Mouse (Mus musculus): ENCODE measurements around the gene Acat2. TPM values are rescaled to one million over a fixed set of nuclear protein-coding genes. Genes with fewer than 3 reads are reported as not detected.
A peak's percentile ranks its signal among the peaks of the same experiment; 100 is the strongest.
"Not testable (repeated sequence)": the region's sequence is repeated elsewhere in the genome, so short reads cannot be mapped to it uniquely, and the experiment has no call there.

Acat2 gene
- total RNA-seq, 2 experiments from 2014 or later: 6.1 to 13.0 TPM

DNA sequence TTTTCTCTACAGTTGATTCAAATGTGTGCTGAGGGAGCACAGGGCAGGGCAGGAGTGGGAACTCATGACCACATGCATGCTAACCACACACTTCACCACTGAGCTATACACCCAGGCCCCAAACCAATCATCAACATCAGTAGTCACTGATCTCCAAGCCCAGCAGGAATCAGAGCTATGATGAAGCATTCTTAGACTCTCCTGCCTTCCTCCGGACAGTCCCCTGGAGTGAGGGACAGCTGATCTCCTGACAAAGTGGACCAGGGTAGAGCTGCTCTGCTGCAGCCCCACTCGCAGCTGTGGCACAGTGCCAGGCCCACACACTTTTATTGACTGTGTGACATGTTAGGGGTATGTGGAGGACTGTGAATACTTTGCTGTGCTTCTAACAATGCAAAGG lies 1.2 kb downstream of the Acat2 start:
- not testable (repeated sequence) for DNase-seq

GRCm38 (mm10) chr17:12956664-12957063 lies 3.9 kb downstream of the Acat2 start:
- DNase-seq: no peak

DNA sequence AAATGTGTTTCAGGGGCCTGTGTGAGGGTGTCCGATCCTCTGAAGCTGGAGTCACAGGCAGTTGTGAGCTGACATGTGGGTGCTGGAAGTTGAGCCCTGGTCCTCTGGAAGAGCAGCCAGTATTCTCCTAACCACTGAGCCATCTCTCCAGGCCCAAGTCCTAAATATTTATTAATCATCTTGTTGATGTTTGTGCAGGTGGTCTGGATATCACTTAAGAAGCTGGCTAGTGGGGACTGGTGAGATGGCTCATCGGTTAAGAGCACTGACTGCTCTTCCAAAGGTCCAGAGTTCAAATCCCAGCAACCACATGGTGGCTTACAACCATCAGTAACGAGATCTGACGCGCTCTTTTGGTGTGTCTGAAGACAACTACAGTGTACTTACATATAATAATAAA lies 10.9 kb downstream of the Acat2 start:
- DNase-seq: no peak

GRCm38 (mm10) chr17:12942459-12943162 lies 17.9 kb downstream of the Acat2 start:
- no peak for DNase-seq

GRCm38 (mm10) chr17:12941543-12942260 lies 18.8 kb downstream of the Acat2 start:
- DNase-seq: no peak

- no peak for DNase-seq
These were observed 20.3 kb downstream of the Acat2 start, which contains the start of gene Acat3 for GRCm38 (mm10) chr17:12940151-12940805. TSS of gene Acat3 (minus strand) at chr17:12940600.

DNA sequence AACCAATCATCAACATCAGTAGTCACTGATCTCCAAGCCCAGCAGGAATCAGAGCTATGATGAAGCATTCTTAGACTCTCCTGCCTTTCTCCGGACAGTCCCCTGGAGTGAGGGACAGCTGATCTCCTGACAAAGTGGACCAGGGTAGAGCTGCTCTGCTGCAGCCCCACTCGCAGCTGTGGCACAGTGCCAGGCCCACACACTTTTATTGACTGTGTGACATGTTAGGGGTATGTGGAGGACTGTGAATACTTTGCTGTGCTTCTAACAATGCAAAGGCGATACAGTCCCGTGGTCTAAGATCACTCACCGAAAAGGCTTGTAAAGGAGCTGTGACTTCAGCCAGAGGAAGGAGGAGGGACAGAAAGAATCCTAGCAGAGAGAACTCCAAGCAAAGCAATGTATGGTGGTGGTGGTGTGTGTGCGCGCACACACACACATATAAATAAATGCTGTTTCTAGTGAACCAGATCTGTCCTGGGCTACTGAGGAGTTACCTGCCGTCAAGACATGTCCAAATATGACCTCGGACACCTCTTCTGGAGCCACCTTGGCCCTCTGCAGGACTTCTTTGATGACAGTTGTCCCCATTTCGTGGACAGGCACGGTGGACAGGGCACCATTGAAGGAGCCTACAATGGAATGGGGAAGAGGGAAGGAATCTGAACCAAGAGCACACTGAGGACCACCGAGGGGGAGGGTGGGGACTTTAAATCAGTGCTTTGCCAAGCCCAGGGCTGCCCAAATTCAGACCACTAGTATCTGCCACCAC lies 21.0 kb downstream of the Acat2 start:
- not testable (repeated sequence) for DNase-seq

- no peak for DNase-seq
These were observed 22.5 kb downstream of the Acat2 start for GRCm38 (mm10) chr17:12938077-12938476.

DNA sequence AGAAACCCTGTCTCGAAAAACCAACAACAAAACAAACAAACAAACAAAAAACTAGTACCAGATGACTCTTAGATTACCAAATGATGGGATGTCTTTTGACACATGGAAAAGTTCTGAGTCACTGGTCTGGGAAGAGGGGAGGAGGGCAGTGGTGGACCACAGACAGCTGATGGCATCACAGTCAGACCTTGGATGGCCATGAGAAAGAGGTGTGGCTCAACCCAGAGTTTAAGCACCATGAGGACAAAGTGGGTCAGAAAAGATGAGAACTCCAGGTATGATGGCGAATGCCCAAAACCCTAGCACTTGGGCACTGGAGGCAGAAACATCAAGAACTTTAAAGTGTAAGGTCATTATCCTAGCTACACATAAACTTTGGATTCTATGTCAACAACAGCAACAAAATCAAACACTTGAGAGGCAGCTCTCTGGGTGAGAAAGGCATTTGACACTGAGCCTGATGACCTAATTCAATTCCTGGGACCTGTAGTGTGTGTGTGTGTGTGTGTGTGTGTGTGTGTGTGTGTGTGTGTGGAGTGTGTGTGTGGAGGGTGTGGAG lies 23.1 kb downstream of the Acat2 start:
- DNase-seq: no peak

GRCm38 (mm10) chr17:12935719-12936118 lies 24.8 kb downstream of the Acat2 start:
- no peak for DNase-seq

GRCm38 (mm10) chr17:12931576-12931975 lies 29.0 kb downstream of the Acat2 start:
- DNase-seq: not testable (repeated sequence)

DNA sequence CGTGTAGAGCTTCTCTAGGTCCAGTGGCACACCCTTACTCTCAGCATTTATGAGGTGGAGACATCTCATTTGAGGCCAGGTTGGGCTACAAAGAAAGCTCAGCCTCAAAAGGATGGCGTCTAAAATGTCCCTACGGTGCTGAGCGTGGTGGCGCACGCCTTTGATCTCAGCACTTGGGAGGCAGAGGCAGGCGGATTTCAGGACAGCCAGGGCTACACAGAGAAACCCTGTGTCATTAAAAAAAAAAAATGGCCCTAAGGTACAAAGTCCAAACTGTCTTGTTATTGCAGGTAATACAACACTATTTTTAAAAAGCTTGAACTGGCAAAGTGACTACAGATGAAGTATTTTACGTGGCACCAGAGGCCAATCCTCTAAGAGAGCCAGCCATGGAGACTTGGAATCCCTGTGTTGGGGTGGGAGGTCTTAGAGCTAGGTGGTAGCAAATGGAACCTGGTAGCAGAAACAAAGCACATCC lies 34.8 kb downstream of the Acat2 start:
- no peak for DNase-seq

- peak in 1 of 2 experiments; percentile 15 for DNase-seq
These were observed 35.5 kb downstream of the Acat2 start for GRCm38 (mm10) chr17:12925001-12925400.

DNA sequence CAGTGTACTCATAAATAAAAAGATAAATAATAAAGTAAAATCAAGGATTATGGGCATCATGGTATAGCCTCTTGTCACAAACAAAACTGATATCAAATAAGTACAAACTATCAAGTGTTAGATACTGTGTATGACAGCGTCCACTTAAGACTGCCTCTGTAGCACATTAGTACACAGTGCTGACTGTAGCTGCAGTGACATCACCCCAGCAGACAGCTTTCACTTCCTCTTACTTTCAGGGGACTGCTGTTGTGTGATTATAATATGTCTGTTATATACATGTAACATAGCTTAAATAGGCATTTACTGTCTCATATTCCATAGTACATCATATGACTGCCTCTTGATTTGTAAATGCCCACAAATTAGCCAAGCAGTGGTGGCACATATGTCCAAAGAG lies 39.5 kb downstream of the Acat2 start:
- DNase-seq: peak in 1 of 2 experiments; percentile 10

DNA sequence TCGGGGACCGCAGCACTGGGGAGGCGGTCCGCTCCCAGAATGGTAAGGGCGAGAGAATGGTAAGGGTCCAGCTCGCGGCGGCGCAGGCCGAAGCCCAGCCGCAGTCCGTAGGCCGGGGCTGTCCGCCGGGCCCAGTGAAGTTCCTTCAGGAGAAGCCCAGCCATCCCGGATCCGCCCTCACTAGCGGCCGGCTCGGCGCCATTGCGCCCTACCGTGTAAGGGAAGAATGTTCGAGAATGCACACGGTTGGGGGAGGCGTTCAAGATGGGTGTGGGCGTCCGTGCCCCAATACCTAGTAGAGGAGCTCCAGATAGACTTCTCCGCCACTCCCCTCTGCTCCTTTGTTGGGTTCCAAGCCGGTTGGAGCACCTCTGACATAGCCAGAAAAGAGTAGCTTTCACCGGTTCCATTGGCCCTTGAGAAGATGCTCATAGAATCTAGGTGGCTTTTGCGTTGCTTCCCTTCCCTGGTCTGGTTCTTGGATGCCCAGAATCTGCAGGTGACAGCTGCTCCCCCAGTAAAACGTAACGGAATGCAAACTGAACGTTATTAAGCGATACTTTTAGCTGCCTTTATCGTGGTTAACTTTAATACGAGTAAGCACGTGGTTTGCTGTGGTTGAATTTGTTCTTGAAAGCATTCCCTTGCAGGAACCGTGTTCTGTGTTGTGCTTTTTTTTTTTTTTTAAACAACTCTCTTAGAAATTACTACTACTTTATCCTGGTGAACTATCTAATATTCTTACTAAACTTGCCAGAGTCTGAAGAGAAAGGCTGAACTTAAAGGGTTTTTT lies 43.8 kb downstream of the Acat2 start:
- no peak for DNase-seq

DNA sequence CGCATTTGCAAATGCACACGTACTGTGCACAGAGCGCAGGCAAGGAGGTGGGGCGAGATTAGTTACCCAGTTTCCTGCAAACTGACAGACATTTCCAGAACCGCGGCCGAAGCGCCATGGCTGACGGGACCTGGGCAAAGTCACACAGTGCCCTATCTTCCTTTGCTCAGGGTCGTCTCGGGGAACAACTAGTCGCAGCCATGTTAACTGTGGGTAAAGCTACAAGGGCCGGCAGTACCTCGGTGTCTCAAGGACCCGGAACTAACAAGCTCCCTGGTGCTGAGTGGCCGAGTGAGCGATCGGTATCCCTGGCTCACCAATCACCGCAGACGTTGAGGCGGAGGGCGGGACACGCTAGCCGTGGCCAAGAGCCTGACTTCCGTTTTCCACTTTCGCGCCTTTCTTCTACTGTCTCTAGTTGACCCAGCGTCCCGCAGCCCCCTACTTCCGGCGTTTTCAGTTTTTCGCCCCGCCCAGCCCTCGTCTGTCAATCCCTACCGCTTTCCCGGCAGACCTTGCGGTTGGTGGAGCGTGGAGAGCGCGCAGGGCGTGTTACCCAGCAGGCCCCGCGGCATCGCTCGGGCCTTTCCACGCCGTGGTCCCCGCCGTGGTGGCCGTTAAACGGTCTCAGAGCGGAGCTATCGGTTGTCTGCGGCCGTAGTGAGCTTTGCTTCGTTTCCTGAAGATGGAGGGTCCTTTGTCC lies 44.5 kb downstream of the Acat2 start, which contains the start of gene Mrpl18:
TSS of gene Mrpl18 (minus strand) at position 465 of the 703 bp plus-strand sequence.
- DNase-seq: peak; percentile 99 to 100

DNA sequence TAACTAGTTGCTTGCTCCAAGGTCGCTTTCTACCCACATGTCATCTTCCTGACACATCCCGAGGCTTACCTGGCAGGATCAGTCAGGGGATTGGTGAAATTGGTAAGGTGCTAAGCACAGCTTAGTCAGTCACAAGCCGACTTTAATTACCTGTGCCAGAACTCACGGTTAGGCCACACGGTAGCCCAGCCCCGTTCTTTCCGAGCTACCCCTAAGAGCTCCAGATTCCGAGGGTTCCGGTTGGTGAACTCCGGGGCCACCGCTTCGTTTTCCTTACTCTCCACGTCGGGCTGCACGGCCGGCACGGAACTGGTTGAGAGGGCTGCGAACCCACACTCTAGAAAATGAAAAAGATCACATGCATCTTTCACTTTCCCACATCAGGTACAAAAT lies 45.1 kb downstream of the Acat2 start, which contains the start of gene Tcp1:
TSS of gene Tcp1 (plus strand) at position 214 of the 393 bp plus-strand sequence.
- DNase-seq: peak in 1 of 2 experiments; percentile 18

- DNase-seq: no peak
These were observed 50.2 kb downstream of the Acat2 start for GRCm38 (mm10) chr17:12910391-12910790.

GRCm38 (mm10) chr17:12909361-12910280 lies 50.9 kb downstream of the Acat2 start, which contains the start of gene Pnldc1:
TSS of gene Pnldc1 (minus strand) at chr17:12910230.
- DNase-seq: no peak

Measured in heart, adult 18-20 months (tissue).